Mouse (Mus musculus): ENCODE measurements around the gene Cyp2d22. TPM values are rescaled to one million over a fixed set of nuclear protein-coding genes. Genes with fewer than 3 reads are reported as not detected.

Cyp2d22 gene
- total RNA-seq, 4 experiments from 2014 or later, result 7.2 to 14.5 (median 11.5) TPM

Small RNA genes within 50 kb of the gene (microRNA-seq; reads per million reads assigned to microRNA genes)
- not detected for gene Gm25990
- gene Gm27331, result not detected
- not detected for gene Mir7684

Other genes starting within 250 kb of the Cyp2d22 start
- 10 to 100 TPM in 1 of 4 experiments, 1 to 10 TPM in 3; 8.4 to 11.5 (median 9.7) TPM for gene Srebf2, start 233.1 kb downstream of the Cyp2d22 start, total RNA-seq (2022)
- not detected for gene Shisa8, start 167.4 kb downstream of the Cyp2d22 start, total RNA-seq (2022)
- gene Tnfrsf13c, start 155.9 kb downstream of the Cyp2d22 start, total RNA-seq (2022), result not detected
- gene Cenpm, start 135.5 kb downstream of the Cyp2d22 start, total RNA-seq (2022), result not detected
- not detected for gene 1500009C09Rik, start 127.9 kb downstream of the Cyp2d22 start, total RNA-seq (2022)
- under 1 TPM; 0.10 to 0.63 (median 0.38) TPM for gene Sept3, start 105.4 kb downstream of the Cyp2d22 start, total RNA-seq (2022)
- not detected for gene Wbp2nl, start 81.3 kb downstream of the Cyp2d22 start, total RNA-seq (2022)
- gene Naga, start 41.3 kb downstream of the Cyp2d22 start, total RNA-seq (2022), result 10 to 100 TPM in 2 of 4 experiments, 1 to 10 TPM in 2; 7.7 to 11.6 (median 10.1) TPM
- under 1 TPM; 0.17 to 0.43 (median 0.36) TPM for gene Pheta2, start 41.3 kb downstream of the Cyp2d22 start, total RNA-seq (2022)
- 100 to 1,000 TPM; 129 to 149 (median 142) TPM for gene Smdt1, start 41.3 kb downstream of the Cyp2d22 start, total RNA-seq (2022)
- 100 to 1,000 TPM; 397 to 462 (median 441) TPM for gene Ndufa6, start 25.9 kb downstream of the Cyp2d22 start, total RNA-seq (2022)
- under 1 TPM in 2 of 4 experiments, not detected in 2; 0.18 to 0.24 TPM for gene Cyp2d11, start 13.8 kb upstream of the Cyp2d22 start, total RNA-seq (2022)
- under 1 TPM in 1 of 4 experiments, not detected in 3; 0.56 TPM for gene Cyp2d10, start 26.9 kb upstream of the Cyp2d22 start, total RNA-seq (2022)
- gene Cyp2d9, start 53.2 kb upstream of the Cyp2d22 start, total RNA-seq (2022), result not detected
- not detected for gene Cyp2d12, start 174.8 kb upstream of the Cyp2d22 start, total RNA-seq (2022)
- not detected for gene Cyp2d34, start 240.7 kb upstream of the Cyp2d22 start, total RNA-seq (2022)